Mouse (Mus musculus): Measurements from ENCODE around the gene Cryl1. TPM values are rescaled to one million over a fixed set of nuclear protein-coding genes. Genes with fewer than 3 reads are reported as not detected.

The Cryl1 gene
- total RNA-seq (2022) = 10 to 100 TPM; 17.8 to 26.3 (median 21.5) TPM

DNA sequence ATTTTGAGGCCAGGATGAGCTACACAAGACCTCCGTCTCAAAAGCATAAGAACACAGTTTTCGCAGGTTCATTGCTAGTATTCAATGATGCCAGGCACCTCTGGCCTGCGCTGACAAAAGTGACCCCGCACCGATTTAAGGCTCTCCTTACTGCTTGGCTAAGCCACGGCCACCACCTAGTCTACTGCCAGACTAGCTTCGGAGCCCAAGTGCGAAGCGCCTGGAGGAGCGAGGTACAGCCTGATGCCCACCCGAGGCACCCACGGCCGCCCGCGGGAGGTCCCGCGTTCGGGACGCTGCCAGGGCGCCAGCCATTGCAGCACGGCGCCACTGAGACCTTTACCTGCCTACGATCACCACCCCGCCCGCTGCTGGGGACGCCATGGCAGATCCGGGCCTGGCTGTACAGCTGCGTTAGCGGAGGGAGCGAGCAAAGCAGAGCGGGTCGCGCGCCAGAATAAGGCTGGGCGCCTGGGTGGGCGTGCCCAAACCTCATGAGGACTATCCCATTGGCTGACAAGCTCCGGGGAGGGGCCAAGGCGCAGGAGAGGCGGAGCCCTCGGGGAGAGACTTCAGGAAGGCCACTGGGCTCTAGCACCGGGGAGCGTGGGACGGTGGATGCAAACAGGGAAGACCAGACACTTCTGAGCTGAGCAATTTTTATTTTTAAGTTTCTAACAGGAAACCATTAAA lies at the start of gene Cryl1:
Gene Cryl1, minus strand, starts transcription at position 465 of the 693 bp plus-strand sequence.
- peak; percentile 90 to 94 for DNase-seq (ENCODE audit: low spot score in 2 of 2)

DNA sequence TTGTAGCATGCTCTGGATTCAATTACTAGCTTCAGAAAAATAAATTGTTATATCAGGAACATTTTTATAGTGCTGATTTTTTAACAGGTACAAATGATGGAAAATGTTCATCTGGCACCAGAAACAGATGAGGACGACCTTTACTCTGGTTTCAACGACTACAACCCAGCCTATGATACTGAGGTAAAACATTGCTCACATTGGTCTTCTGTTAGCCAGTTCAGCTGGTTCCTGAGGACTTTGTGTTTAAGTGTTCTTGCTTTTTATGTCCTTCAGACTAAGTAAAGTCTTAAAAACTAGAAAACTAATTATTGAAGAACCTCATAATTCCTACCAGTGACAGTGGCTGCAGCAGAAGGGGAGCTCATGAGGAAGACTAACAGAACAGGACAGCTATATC lies 32.1 kb upstream of the Cryl1 start:
- no peak for DNase-seq (ENCODE audit: low spot score in 2 of 2)

DNA sequence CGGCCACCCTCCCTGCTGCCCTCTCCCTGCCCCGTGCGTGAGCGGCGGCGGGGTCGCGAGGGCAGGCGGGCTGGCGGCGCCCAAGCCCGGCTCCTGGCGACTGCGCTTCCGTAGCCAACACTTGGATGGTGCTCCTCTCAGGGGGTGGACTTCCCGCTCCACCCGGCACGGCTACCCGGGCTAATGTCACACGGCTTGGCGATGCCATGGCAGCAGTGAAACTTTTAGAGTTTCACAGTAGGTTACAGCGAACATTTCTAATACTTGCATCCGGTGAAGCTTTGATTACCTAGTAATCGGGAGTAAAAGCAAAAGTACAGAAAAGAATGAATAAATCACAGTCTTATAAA lies 25.9 kb upstream of the Cryl1 start:
- DNase-seq (ENCODE audit: low spot score in 2 of 2) = no peak

DNA sequence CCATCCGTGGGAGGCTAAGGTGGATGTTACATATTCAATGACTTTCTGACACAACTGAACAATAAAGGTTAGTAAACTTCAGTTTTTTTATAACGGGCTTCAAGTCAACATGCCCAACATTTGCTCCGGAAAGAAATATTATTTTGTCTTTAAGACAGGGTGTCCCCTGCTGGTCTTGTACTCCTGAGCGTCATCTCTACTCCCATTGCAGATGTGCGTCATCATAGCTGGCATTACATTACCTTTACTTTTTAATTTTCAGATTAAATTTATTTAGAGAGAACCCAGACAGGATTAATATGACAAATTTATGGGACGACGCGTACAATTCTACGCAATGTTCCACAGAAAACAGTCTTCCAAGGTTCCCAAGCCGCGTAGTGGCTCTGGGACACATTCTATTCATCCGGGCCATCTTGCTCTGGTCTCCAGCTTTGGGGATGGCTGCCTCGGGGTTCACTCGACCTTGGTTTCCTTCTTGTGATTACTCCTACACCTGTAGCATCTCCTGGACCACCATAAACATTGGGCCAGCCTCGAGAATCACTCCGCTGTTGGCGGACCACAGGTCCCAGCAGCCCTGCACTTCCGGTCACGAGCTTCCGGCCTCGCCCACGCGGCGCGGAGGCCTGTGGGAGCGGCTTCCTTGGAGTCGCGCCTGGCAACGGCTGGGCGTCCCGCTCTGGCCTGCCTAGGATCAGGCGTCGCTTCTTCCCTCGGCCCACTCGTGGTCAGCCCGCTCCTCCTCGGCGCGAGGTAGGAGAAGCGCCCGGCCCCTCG lies 25.3 kb upstream of the Cryl1 start, which contains the start of gene Ift88:
Gene Ift88, plus strand, starts transcription at position 631 of the 780 bp plus-strand sequence.
- DNase-seq (ENCODE audit: low spot score in 2 of 2) = peak; percentile 92

DNA sequence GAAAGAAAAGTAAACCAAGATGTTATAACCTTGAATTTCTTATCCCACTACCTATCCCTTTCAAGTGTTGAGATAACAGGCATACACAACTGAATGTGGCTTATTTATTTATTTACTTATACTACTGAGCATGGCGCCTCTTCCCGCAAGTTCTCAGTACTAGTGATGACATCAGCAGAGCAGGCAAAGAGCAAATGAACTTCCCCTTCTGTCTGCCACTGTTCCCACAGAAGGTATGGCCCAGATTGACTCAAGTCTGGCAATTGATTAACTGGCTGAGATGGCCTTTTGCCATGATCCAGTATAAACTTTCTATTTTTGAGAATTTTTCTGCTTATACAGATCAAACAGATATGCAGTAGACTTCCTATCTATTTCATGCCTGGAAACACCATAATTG lies 18.9 kb upstream of the Cryl1 start:
- no peak for DNase-seq (ENCODE audit: low spot score in 2 of 2)

DNA sequence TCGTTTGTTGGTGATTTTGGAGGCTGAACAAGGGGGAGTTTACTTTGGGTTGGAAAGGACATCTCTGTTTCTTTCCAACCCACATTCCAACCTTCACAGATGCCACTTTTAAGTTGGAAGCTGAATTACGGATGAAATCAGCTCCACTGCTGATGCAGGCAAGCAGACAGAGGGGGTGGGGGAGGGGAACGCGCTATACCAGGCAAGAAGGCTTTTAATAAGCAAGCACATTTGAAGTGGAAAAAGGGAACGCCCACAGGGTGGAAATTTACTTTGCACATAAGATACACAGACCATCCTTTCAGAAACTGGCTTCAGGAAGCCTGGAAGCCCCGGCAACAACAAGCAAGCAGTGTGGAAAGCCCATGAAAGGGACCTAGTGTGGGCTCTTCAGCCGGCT lies 13.8 kb upstream of the Cryl1 start:
- no peak for DNase-seq (ENCODE audit: low spot score in 2 of 2)

DNA sequence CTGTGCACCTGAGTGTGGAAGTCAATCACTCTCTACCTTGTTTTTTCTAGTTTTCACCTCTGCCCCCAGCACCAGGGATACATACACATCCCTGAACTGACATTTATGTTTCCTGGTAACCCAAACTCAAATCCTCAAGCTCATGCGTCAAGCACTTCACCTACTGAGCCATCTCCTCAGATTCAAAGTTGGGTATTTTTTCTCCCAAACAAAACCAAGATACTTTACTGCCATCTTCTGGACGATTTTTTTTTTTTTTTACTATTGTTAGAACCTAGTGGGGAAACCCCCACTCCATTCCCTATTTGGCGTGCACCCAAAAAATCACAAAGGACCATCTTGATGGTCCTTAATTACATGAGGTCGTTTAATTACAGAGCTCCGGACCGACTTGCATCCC lies 10.8 kb upstream of the Cryl1 start:
- DNase-seq (ENCODE audit: low spot score in 2 of 2) = no peak

DNA sequence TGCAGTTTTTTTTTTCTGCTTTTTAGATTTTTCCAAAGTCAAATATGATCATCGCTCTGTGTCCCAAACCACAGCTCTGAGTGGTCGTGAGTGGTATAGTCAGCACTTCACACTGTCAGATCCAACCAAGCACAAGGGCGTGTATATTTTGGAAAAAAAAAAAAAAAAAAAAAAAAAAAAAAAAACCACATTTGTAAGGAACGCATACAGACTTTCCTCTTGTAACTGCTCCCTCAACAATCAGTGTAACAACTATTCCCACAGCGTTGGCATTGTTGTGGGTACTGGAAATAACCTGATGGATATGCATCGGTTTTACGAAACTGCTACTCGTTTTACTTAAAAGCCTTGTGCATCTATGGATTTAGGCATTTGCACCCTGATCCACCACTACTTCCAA lies 9.8 kb upstream of the Cryl1 start:
- no peak for DNase-seq (ENCODE audit: low spot score in 2 of 2)

DNA sequence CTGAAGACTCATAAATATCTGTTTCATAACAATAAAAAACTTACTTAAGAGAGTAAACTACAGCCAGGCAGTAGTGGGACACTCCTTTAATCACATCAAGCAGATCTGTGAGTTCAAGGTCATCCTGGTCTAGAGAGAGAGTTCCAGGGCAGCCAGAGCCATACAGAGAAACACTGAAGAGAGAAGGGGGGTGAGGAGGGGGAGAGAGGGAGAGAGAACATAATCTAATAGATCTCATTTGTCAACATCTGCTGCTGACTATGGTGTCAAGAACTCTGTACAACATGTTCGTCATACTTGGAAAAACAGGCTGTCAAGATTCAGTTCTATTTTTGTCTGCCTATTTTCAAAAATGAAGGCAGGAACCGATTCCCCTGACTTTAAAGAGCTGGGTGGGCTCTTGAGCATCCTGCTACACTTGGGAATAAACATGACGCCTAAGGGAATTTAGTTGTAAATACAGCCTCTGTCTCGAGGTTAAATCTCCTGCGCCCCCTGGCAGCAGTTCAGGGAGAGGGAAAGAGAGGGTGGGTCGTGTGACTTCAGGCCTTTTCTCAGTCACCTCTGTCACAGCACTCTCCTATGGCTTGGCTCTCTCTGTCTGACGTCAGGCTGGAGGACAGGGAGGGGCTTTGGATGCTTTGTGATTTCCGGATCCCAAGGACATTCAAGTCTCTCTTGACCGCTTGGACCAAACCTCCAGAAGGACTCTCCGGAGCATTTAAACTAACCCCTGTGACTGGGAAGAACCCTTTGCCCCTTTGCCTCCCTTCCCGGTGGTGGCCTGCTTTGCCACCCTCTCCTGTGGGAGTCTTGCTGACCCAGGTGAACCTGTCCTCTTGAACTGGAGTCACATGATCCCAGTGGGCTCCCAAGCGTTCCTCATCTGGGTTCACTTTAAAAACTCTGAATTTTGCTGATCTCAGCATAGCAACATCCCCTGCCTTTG lies 9.0 kb upstream of the Cryl1 start:
- DNase-seq (ENCODE audit: low spot score in 2 of 2) = no peak

DNA sequence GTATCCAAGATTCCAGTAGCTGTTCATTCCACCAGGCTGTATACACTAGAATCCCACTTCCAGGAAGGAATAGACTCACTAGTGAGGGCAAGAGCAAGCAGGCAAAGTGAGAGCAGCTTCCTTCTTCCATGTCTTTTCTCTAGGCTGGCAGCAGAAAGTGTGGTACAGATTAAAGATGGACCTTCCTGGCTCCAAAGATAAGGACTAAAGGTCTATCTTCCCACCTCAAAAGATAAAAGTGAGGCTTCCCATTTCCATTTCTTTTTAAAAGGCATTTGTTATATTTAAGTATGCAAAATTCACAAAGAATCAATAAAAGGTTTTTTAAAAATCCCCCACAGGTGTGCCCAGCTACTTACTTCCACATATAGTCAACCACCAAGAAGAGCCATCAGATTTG lies 4.5 kb upstream of the Cryl1 start:
- DNase-seq (ENCODE audit: low spot score in 2 of 2) = no peak

DNA sequence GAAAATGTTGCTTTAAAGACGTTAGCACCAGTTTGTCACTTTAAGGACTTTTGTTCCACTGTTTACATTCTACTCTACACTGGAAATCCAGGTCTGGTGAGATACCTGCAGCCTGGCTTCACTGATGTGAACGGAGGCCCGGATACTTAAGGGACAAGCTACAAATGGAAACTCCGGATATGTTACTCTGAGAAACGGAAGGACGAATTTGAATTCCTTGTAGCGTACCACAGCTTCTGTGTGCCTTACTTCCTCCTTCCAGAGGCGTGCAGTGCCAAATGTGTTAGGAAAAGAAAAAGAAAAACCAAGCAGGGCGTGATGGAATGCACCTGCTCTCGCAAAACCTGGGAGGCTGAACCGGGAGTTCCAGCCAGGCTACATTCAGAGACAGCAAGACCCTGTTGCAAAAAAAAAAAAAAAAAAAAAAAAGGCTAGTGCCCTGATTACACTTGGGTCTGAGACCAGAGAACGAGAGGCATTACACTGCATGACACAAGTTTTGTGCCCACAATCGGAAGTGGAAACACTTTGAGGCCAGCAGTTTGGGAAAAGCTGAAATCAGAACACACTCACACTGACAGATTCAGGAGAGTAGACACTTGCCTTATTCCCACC lies 591 bp upstream of the Cryl1 start:
- no peak for DNase-seq (ENCODE audit: low spot score in 2 of 2)

DNA sequence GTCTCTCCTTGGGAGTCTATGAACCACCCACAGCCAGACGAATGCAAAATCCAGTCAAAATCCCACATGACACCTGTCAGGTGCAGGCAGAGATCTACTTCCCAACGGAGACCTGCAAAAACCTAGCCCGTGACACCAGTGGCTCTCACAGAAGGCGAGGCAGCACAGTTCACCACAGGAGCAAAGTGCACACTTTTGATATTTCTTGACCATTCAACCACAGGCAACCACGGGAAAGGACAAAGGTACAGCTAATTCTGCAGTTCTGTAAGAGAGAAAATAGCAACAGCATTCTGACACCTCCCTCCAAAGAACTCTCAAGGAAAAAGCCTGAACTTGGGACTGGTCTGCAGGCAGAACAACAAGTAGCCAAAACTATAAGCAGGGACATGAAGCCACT lies 1.1 kb downstream of the Cryl1 start:
- no peak for DNase-seq (ENCODE audit: low spot score in 2 of 2)

DNA sequence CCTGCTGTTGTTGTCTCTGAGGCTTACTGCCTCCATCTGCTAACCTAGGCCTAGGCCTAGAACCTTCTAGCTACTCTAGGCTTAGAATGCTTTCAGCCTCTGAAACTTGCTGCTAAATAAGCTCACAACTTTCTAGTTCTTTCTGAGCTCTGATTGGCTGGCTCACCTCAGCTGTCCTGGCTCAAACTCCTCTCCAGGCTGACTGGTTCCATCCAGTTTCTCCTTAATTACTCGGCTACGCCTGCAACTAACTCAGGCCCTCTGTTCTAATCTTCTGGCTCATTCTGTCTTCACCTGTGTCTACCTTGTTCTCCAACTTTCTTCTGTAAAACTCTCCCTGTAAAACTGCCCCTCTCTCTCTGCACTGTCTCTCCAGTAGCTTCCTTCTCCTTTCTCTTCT lies 2.9 kb downstream of the Cryl1 start:
- no peak for DNase-seq (ENCODE audit: low spot score in 2 of 2)

DNA sequence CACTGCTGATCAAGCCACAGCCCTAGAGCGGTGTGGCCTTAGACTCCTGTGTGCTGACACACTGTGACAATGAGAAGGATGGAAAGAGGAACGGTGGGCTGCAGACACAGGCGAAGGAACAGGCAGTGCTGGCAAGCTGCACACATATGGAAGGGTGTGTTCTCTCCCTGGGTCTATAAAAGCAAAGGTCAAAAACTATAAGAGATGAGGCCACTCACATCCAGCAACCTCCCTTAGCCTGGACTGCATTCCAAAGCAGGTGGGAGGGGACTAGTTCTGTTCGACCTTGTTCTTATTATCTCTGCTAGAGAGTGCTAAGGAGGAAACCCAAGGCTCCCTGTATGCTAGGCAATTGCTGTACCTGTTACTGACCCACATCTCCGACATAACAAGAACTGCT lies 6.1 kb downstream of the Cryl1 start:
- DNase-seq (ENCODE audit: low spot score in 2 of 2) = no peak

DNA sequence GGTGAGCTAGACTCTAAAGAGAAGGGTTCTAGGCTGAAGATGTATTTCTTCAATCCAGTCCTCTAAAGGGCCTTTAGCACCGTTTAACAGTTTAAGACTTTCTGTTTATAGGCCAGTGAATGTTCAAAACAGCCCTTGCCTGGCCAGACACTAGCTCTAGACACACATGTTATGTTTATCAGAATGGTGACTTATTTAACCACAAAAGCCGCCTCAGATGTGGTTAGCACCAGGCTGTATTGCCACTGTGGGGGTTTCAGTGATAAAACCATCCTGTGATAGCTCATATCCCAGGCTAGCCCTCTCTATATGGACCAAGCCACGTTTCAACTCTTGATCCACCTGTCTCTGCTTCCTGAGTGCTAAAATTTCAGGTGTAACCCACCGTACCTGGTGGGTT lies 6.7 kb downstream of the Cryl1 start:
- DNase-seq (ENCODE audit: low spot score in 2 of 2) = no peak

DNA sequence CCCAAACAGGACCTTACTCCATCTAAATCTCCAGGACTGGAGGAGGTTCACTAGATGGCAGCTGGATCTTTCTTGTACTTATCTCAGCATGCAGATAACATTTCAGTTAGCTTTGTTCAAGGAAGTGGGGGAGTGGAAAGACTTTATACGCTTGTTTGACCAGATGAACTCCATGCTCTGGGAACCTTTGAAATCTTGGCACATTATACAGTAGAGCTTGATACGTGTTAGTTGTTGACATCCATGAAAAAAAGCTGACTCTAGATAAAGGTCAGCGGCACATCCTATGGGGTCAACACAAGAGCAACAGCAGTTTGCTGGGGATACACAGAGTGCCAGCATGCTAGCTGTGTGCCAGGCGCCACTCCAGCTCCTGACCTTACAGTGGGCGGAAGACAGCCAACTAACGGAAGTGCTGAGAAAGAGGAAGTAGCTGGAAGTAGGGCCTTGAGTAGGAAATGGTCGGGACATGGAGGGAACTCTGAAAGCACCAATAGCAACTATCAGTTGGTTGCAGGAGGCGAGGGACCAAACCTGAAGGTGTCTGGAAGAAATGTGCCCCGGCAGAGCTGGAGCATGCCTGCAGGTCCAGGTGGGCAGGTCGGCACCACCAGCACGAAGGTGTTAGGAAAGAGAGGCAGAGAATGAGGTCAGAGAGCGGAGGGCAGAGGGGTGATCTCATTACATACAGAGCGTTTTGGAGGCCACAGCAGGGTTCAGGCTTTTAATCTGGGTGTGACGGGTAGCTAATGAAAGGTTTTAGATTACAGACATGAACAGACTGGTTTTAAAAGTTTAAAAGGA lies 11.4 kb downstream of the Cryl1 start:
- DNase-seq (ENCODE audit: low spot score in 2 of 2) = no peak

DNA sequence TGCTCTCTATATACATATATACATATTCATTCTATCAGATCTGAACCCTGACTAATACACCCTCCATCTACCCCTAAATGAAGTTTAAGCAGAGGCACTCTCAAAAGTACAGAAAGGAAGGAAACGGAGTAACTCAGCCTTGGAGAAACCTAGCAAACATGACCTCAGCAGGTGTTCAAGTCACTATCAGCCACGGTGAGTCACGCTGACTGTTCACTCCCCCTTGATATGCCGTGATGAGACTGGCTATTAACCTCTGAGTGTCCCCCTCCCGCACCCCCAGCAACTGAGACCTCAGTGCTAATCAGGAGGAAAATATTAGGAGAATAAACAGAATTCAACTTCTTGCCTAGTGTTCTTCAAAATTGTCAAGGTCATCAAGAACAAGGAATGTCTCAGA lies 12.7 kb downstream of the Cryl1 start:
- no peak for DNase-seq (ENCODE audit: low spot score in 2 of 2)

DNA sequence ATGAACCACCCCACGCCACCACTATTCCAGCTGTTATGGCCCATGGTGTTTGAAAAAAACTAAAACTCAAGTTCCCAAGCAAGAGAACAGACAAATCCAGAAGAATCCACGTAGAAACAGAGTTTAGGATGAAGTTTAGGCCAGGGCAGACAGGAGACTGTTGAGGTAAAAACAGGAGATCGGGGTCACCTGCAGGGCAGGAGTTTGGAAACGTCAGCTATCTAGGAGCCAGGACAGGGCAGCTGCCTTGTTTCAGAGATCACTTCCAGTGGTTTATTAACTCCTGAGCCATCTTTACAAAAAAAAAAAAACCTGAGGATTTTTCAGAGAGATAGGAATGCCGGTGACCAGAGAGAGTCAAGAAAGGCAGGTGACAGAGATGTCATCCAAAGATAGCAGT lies 20.8 kb downstream of the Cryl1 start:
- no peak for DNase-seq (ENCODE audit: low spot score in 2 of 2)

DNA sequence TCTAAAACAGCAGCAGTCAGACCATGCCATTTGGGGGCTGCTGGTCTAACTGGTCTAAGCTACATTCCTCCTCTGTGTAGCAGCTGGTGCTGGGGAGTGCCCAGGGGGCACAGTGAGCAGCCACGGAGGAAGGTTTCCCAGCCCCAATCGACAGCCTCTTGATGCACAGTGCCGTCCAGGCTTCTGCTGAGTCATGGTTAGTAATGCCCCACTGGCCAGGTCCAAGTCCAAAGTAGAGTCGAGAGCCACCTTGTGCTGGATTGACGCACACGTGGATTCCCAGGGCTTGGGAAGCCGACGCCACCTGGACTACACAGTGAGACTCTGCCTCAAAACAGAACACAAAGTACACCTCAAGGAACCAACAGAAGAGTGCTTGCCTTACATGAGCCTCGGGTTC lies 21.4 kb downstream of the Cryl1 start:
- no peak for DNase-seq (ENCODE audit: low spot score in 2 of 2)

DNA sequence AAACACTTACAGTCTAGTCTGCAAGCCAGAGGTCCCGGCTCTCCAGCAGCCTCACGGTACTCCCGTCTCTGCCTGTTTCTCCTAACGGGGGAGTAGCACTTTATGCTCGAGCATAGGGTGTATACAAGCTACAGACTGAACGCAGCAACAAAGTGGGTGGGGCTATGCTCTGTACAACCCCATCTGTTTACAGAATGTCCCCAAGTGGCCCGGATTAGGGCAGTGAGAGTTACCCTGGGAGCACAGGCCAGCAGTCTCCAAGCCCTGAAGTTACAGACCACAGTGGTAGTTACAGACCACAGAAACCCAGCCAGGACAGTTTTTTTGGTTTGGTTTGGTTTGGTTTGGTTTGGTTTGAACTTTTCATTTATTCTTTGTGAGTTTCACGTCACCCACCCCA lies 22.3 kb downstream of the Cryl1 start:
- no peak for DNase-seq (ENCODE audit: low spot score in 2 of 2)

DNA sequence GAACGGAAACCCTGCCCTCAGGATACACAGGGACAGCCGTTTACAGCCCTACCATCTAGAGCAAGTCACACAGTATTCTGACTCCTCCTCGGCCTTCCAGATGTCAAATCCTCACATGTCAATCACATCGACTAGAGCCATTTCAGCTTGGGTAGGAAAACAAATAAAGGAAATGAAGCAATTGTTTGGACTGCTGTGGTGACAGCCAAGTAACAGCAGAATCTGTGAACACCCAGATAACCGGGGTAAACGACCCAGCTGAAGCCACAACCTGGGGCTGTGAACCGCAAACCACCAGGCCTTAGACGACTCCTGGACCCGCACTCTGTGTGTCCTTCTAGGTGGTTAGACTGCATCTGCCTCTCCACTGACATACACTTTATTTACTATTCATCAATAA lies 23.1 kb downstream of the Cryl1 start:
- DNase-seq (ENCODE audit: low spot score in 2 of 2) = no peak

Data from layer of hippocampus, adult 8-10 months (tissue).